Mouse (Mus musculus): Measurements from ENCODE around the gene Vmn1r159.
"Not testable (repeated sequence)": the region's sequence is repeated elsewhere in the genome, so short reads cannot be mapped to it uniquely, and the experiment has no call there.

Vmn1r159 gene

GRCm38 (mm10) chr7:22843505-22843904, at the start of gene Vmn1r159:
Vmn1r159 (minus strand) TSS chr7:22843605.
- not testable (repeated sequence) for DNase-seq (ENCODE audit: low read depth, low spot score)

GRCm38 (mm10) chr7:22870924-22871323, 27.5 kb upstream of the Vmn1r159 start, which contains the start of gene Vmn1r160:
Vmn1r160 (plus strand) TSS chr7:22871224.
- DNase-seq (ENCODE audit: low read depth, low spot score) = not testable (repeated sequence)
